Mouse (Mus musculus) liver, embryonic 11.5 days (tissue): ENCODE results near the gene Rsrc1. TPM values are rescaled to one million over a fixed set of nuclear protein-coding genes. Genes with fewer than 3 reads are reported as not detected.

Source experiments
- ATAC-seq: fragments of 200-750 bp; cut with Nextera tagmentation; replicated peaks from 2 replicates; pipeline ENCODE4 v1.8.0; 2017; ENCODE audit warnings: moderate number of reproducible peaks, mild to moderate bottlenecking, moderate TSS enrichment, moderate library complexity; ENCODE audit not compliant: low FRiP score
- DNase-seq: peaks from one replicate; pipeline ENCODE4 v3.0.0-alpha.2; 2017; ENCODE audit warnings: low spot score
- H3K27ac ChIP-seq: fragments of 300-500 bp; sonication (generic); 2 replicates; pipeline ENCODE4 v1.5.1; 2014; ENCODE audit warnings: mild to moderate bottlenecking, low read depth, low read length, control low read depth
- H3K27me3 ChIP-seq: fragments of 300-500 bp; sonication (generic); replicated peaks from 2 replicates; pipeline ENCODE4 v1.6.1; 2014; ENCODE audit warnings: low read length, mixed read lengths; ENCODE audit not compliant: control insufficient read depth, insufficient read depth
- H3K36me3 ChIP-seq: fragments of 300-500 bp; sonication (generic); 2 replicates; pipeline ENCODE4 v1.6.1; 2014; ENCODE audit warnings: mild to moderate bottlenecking, low read length, moderate library complexity, mixed read lengths; ENCODE audit not compliant: control insufficient read depth, insufficient read depth
- H3K4me1 ChIP-seq: fragments of 300-500 bp; sonication (generic); replicated peaks from 2 replicates; pipeline ENCODE4 v1.6.1; 2014; ENCODE audit warnings: low read length, mixed read lengths; ENCODE audit not compliant: control insufficient read depth, insufficient read depth
- H3K4me2 ChIP-seq: fragments of 300-500 bp; sonication (generic); 2 replicates; pipeline ENCODE4 v1.6.1; 2014; ENCODE audit warnings: mild to moderate bottlenecking, control low read depth, moderate library complexity
- H3K4me3 ChIP-seq: fragments of 300-500 bp; sonication (generic); 2 replicates; pipeline ENCODE4 v1.5.1; 2014; ENCODE audit warnings: low read depth, low read length, control low read depth
- H3K9ac ChIP-seq: fragments of 300-500 bp; sonication (generic); 2 replicates; pipeline ENCODE4 v1.6.1; 2014; ENCODE audit warnings: low read depth, low read length, control low read depth
- H3K9me3 ChIP-seq: fragments of 300-500 bp; sonication (generic); 2 replicates; pipeline ENCODE4 v1.6.1; 2016; ENCODE audit warnings: low read length, inconsistent platforms, mixed read lengths; ENCODE audit not compliant: control insufficient read depth
- WGBS: fragments of 180-500 bp; shearing (Covaris S2); extraction: QIAGEN DNeasy Blood & Tissue Kit; methylation state at CpG from one replicate; pipeline ENCODE4 v1.1.7; 2014; 5-methylcytosine and 5-hydroxymethylcytosine counted together
- polyA plus RNA-seq: library from polyadenylated mRNA; unstranded; fragments of >200 nt; fragmentation: Nextera tagmentation; extraction: Ambion mirVana; gene quantifications from 2 replicates; pipeline ENCODE4 v1.2.1, GENCODE M21; 2014

The Rsrc1 gene
- polyA plus RNA-seq, 1 experiment from 2014 or later: 27.4 TPM

DNA sequence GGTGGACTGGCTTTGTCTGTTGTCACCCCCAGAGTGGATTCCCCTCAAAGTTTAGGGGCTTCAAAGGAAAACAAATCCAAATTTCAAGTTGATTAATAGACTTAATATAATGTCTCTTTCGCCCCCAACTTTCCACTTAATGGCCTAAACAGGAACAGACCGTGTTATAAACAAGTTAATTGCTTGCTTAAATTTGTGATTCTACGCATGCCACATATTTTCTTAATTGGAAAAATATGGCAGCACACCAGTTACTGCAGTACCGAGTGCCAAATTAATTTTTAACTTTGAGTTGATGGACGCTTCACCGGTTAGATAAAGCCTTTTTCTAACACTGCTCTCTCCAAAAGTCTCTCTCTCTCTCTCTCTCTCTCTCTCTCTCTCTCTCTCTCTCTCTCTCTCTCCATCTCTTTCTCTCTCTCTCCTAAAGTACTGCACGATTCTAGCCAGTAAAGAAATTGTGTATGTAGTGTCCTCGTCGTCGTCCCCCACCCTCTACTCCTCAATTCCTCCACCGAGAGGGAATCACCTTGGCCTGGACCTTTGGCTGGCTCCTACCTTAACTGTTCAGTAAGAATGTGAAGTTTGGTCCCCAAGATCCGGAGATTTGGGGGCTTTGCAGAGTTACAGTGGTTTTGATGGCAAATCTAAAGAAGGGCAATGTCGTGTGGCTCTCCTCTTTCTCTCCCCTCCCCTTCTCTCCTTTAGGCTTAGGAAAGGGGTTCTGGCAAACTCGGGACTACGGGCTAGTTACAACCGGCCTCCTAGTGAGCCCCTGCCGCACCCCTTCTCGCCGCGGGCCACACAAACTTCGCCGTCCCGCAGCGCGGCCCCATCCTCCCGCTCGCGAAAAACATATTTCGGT is 847 bp upstream of the Rsrc1 start:
- H3K36me3 ChIP-seq: no peaks in the 10 kb centered on the region
- peak overlapping the region; percentile 70 for H3K4me2 ChIP-seq
- no peak overlapping the region for H3K9ac ChIP-seq
- DNase-seq (peak; percentile 39), ATAC-seq (no peak)
- H3K9me3 ChIP-seq: no peaks in the 10 kb centered on the region
- H3K4me3 ChIP-seq: peak overlapping the region; percentile 47
- 3% methylated on average over 29 of the region's 29 CpGs for WGBS
- H3K27ac ChIP-seq: no peak overlapping the region
- peaks cover 3% of the 10 kb centered on the region; the same call in 1 of the 2 replicates for H3K4me1 ChIP-seq
- peaks cover 81% of the 10 kb centered on the region for H3K27me3 ChIP-seq

DNA sequence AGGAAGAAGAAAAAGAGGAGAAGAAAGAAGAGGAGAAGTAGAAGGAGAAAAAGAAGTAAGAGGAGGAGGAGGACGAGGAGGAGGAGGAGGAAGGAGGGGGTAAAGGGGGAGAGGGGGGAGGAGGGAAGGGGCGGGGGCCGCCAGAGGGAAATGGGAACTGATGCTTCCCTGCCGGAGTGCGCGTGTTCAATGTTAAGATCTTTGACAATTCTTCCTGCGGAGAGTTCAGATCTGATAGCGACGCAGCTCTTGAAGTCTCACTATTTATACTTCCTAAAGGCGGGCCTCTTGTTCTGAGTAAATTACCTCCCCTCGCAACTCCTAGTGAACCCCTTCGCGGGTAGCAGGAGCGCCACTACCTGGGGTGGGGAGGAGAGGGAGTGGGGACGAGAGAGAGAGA is 516 bp downstream of the Rsrc1 start, which contains the start of gene Shox2:
Gene Shox2, minus strand, starts transcription at position 66 of the 400 bp plus-strand sequence.
- Histone ChIP-seq H3K4me2 (peak within 1 kb of the TSS; percentile 70), H3K4me1 (peaks cover 3% of the 10 kb centered on the region; the same call in 1 of the 2 replicates), H3K36me3 (no peaks in the 10 kb centered on the region), H3K4me3 (peak within 1 kb of the TSS; percentile 47), H3K9ac (no peak within 1 kb of the TSS), H3K27me3 (peaks cover 73% of the 10 kb centered on the region), H3K27ac (no peak within 1 kb of the TSS), H3K9me3 (no peaks in the 10 kb centered on the region)
- ATAC-seq (no peak), DNase-seq (no peak)
- under 1% methylated on average over 13 of the region's 15 CpGs for WGBS

DNA sequence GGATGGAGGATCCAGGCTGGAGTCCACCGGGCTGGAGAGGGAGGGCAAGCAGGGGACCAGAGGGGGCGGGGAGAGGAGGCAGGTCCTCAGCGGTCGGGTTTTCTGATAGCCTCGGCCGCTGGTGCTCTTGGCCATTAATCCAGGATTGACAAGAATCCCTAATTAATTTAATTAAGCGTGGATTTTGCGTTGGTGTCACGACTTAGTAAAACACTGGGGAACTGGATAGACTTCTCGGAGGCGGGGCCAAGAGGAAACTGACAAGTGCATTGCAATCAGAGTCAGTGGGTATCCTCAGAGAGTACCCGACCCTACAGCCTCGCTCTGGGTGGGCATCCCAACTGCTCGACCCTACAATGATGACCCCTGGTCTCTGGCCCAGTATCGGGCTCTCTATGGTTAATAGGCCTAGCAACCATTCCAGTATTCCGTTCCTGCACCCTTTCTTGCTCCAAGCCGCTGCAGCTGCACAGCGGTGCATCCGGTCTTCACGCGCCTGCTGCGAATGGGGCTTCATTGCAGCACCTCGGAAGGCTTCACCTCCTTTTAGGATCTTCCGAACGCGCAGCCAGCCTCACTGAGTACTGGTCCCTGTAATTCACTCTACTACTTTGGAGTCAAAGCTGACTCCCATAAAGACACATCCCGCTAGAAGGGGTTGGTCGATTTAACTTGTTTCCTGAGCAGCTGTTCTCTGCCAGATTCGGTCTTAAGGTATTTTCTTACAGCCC is 1.2 kb downstream of the Rsrc1 start:
- under 1% methylated on average over 29 of the region's 29 CpGs for WGBS
- no peak overlapping the region for H3K9ac ChIP-seq
- no peak overlapping the region for H3K27ac ChIP-seq
- H3K4me3 ChIP-seq: peak overlapping the region; percentile 47
- peaks cover 3% of the 10 kb centered on the region; the same call in 1 of the 2 replicates for H3K4me1 ChIP-seq
- H3K4me2 ChIP-seq: peak overlapping the region; percentile 70
- DNase-seq: peak; percentile 71
- H3K36me3 ChIP-seq: no peaks in the 10 kb centered on the region
- no peaks in the 10 kb centered on the region for H3K9me3 ChIP-seq
- peaks cover 67% of the 10 kb centered on the region for H3K27me3 ChIP-seq
- ATAC-seq: no peak

DNA sequence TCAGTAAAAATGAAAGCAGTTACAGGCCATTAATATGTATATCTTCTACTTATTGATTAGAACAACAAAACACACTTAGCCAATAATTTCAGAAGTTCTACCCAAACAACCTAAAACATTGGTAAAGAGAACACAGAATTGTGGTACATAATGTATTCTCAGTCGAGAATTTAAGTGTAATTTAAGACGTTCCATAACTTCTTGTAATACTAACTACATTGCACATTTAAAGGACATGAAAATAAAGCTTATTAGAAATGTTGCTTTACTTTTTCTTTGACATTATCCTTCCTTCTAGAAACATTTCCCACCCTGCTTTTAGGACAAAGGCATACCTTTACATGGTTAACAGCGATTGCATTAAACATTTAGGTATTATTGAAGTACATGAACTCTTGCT is 2.3 kb downstream of the Rsrc1 start:
- DNase-seq (no peak), ATAC-seq (no peak)
- 15% methylated on average over 3 of the region's 3 CpGs for WGBS
- Histone ChIP-seq H3K9me3 (no peaks in the 10 kb centered on the region), H3K27ac (no peak overlapping the region), H3K36me3 (no peaks in the 10 kb centered on the region), H3K4me3 (no peak overlapping the region), H3K4me1 (peaks cover 3% of the 10 kb centered on the region; the same call in 1 of the 2 replicates), H3K27me3 (peaks cover 56% of the 10 kb centered on the region), H3K9ac (no peak overlapping the region), H3K4me2 (no peak overlapping the region)

DNA sequence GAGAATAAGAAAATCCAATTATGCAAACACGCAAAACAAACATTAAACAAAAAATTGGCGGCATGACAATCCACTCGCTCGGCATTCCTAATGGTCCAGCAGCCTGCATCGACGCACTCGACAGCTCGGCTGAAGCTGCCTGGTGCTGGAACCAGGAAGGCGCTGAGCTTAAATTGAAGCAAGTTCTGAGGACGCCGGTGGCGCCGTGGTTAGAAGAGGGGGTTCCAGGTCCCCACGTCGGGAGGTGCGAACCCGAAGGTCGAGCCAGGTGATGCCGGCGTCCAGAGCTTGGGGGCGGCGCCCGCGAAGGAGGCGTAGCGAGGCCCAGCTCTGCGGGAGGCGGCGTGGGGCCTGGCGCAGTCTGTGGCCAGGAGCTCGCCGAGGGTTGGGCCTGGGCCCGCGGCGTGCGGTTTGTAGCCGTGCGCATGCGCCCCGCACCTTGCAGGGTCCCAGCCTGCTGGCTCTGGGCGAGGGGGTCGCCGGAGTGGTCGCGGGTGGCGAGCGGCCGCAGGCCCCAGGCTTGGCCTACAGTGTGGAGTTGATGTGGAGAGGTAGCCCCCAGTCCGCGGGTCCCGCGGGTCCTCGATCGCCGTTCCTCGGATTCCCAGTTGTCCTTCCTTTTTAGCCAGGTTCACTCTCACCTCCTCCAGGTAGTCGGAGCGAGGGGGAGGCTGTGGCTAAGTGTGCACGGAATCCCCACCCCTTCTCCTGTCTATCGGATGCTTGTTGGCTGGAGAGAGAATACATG is 4.5 kb downstream of the Rsrc1 start:
- 1% methylated on average over 60 of the region's 60 CpGs for WGBS
- Histone ChIP-seq H3K36me3 (no peaks in the 10 kb centered on the region), H3K4me2 (peak overlapping the region; percentile 72), H3K27ac (no peak overlapping the region), H3K9me3 (no peaks in the 10 kb centered on the region), H3K27me3 (peaks cover 33% of the 10 kb centered on the region), H3K9ac (peak overlapping the region; percentile 85), H3K4me3 (peak overlapping the region; percentile 93), H3K4me1 (peaks cover 3% of the 10 kb centered on the region; the same call in 1 of the 2 replicates)
- ATAC-seq (peak; percentile 91), DNase-seq (peak; percentile 89)

DNA sequence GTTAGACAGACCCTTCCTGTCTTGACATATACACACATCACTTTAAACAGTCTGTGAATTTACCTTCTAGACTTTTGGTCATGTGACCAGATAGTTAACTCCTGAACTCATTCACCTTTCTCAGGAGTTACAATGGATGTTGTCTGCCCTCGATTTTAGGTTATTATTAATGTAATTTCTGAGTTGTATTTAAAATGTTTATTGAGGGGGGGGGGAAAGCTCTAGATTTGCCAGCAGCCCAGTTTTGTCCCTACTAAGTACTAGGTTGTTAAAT is 5.0 kb downstream of the Rsrc1 start:
- ATAC-seq (no peak), DNase-seq (no peak)
- H3K27me3 ChIP-seq: peaks cover 28% of the 10 kb centered on the region
- no peaks in the 10 kb centered on the region for H3K36me3 ChIP-seq
- H3K27ac ChIP-seq: no peak overlapping the region
- H3K9ac ChIP-seq: peak overlapping the region; percentile 85
- H3K4me1 ChIP-seq: no peaks in the 10 kb centered on the region
- H3K9me3 ChIP-seq: no peaks in the 10 kb centered on the region
- peak overlapping the region; percentile 93 for H3K4me3 ChIP-seq
- WGBS: 10% methylated on average over 1 of the region's 1 CpGs
- H3K4me2 ChIP-seq: peak overlapping the region; percentile 72

DNA sequence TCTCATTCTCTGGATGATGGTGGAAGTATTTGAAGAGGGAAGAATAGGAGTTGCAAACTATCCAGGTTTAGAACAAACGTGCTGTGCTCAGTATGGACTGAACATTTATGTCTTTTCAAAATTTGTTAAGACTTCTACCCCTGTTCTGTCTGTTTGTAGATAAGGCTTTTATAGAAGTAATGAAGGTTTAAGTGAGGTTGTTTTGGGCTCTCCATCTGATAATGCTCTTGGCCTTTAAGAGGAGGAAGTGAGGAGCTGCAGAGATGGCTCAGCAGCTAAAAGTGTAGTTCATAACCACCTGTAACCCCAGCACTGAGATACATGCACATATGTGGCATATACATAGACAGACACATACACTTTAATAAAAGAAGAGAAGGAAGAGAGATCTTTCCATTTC is 15.6 kb downstream of the Rsrc1 start:
- Histone ChIP-seq H3K9ac (no peak overlapping the region), H3K27me3 (no peaks in the 10 kb centered on the region), H3K4me2 (no peak overlapping the region), H3K36me3 (peaks cover 6% of the 10 kb centered on the region; the same call in 1 of the 2 replicates), H3K4me3 (no peak overlapping the region), H3K9me3 (no peaks in the 10 kb centered on the region), H3K4me1 (no peaks in the 10 kb centered on the region), H3K27ac (no peak overlapping the region)
- DNase-seq: no peak
- WGBS: 67% methylated on average over 1 of the region's 1 CpGs
- no peak for ATAC-seq

DNA sequence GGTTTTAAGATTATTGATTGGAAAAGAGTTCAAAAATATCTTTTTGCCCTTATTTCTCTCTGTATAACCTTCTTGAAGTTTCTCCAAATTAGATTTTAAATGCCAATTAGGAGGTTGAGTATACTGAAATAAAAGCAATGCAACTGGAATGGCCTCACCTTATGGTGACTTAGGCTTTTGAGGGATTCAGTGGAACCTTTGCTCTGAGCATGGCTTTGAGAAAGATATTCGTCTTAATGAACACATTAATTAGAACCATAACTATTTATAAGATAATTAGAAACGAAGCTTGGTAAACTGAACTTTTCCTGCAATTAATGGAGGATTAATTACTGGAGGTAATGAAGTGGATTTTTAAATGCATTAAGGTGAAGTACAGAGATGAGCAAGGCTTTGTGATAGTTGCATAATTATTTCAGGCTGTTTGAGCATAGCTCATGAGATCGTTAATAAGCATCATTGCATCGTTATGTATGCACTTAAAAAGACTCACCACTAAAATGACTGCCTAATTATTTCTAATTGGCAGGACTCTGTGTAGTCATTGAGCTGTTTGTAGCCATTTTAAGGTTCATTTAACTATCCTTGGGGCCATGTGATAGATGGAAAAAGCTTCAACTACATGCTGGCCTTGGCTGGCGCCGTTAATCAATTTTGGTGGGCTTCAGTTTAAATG is 55.3 kb downstream of the Rsrc1 start:
- 87% methylated on average over 6 of the region's 6 CpGs for WGBS
- Histone ChIP-seq H3K27ac (no peak overlapping the region), H3K9me3 (no peaks in the 10 kb centered on the region), H3K27me3 (no peaks in the 10 kb centered on the region), H3K9ac (no peak overlapping the region), H3K4me2 (no peak overlapping the region), H3K36me3 (no peaks in the 10 kb centered on the region), H3K4me1 (no peaks in the 10 kb centered on the region), H3K4me3 (no peak overlapping the region)
- no peak for ATAC-seq
- no peak for DNase-seq
